8 mouse cellular contexts compared by ENCODE assay signal in genomic region chr11:46251994-46252393, GRCm38 (mm10). TPM values are rescaled to one million over a fixed set of nuclear protein-coding genes. Genes with fewer than 3 reads are reported as not detected.
DNase-seq lines count a peak whose midpoint lies in the region; ATAC-seq and TF ChIP-seq lines count a peak whose summit lies in the region.

No protein-coding gene starts in this region.

- in situ Hi-C loops in ES-E14 (cut with MboI; ENCODE audit: low sequenced_read_pairs in 2 of 2, unreplicated experiment in 2 of 2): no loop called here

- WGBS in embryonic facial prominence, embryonic 11.5 days: 34% methylated on average over 7 of the region's 7 CpGs
- 36% methylated on average over 7 of the region's 7 CpGs for WGBS in hindbrain, embryonic 11.5 days

- peaks cover 0 to 11% of the 10 kb centered on the region in 2 experiments; a peak in 3 of 4 replicates for H3K4me1 ChIP-seq in ES-E14 (ENCODE audit: control insufficient read depth in 2 of 2, insufficient read depth in 2 of 2, low read length in 2 of 2, poor library complexity in 1 of 2)
- no peaks in the 10 kb centered on the region for H3K4me1 ChIP-seq in embryonic facial prominence, embryonic 11.5 days (ENCODE audit: control insufficient read depth, insufficient read depth, low read length)
- H3K4me1 ChIP-seq in hindbrain, embryonic 11.5 days (replicated peaks; ENCODE audit: control insufficient read depth, insufficient read depth, low read length): no peaks in the 10 kb centered on the region

- no peak overlapping the region for H3K4me2 ChIP-seq in embryonic facial prominence, embryonic 11.5 days (ENCODE audit: low read depth, low read length)
- H3K4me2 ChIP-seq in hindbrain, embryonic 11.5 days (replicated peaks; ENCODE audit: low read depth, low read length): no peak overlapping the region

- no peak overlapping the region for H3K4me3 ChIP-seq in ES-E14 (ENCODE audit: insufficient read depth in 1 of 2, low read depth in 1 of 2, low read length in 2 of 2, poor library complexity in 1 of 2, severe bottlenecking in 1 of 2)
- no peak overlapping the region for H3K4me3 ChIP-seq in embryonic facial prominence, embryonic 11.5 days (ENCODE audit: low read depth, low read length)
- no peak overlapping the region for H3K4me3 ChIP-seq in hindbrain, embryonic 11.5 days (ENCODE audit: low read depth, low read length)

- ATAC-seq in embryonic facial prominence, embryonic 11.5 days (replicated peaks; ENCODE audit: insufficient number of reproducible peaks, low FRiP score, low TSS enrichment, low read depth): 0 out of 2 replicates have a peak, but pooled peaks have one; percentile 34
- peak; percentile 45 for ATAC-seq in hindbrain, embryonic 11.5 days (ENCODE audit: low FRiP score)

- peaks cover 2% of the 10 kb centered on the region; the same call in 1 of the 2 replicates for H3K36me3 ChIP-seq in ES-E14 (ENCODE audit: control insufficient read depth, insufficient read depth, low read length, poor library complexity, severe bottlenecking)
- no peaks in the 10 kb centered on the region; the same call in 1 of the 2 replicates for H3K36me3 ChIP-seq in embryonic facial prominence, embryonic 11.5 days (replicated peaks; ENCODE audit: control insufficient read depth, insufficient read depth, low read depth, low read length)
- 0 out of 2 replicates have a peak, but pooled peaks cover 3% of the 10 kb centered on the region for H3K36me3 ChIP-seq in hindbrain, embryonic 11.5 days (ENCODE audit: control insufficient read depth, insufficient read depth, low read length)

- peak; percentile 47 for DNase-seq in ES-E14 (ENCODE audit: low read depth, low spot score)
- DNase-seq in adrenal gland, postnatal 25 days: peak; percentile 68
- DNase-seq in embryonic facial prominence, embryonic 11.5 days (ENCODE audit: low spot score): peak; percentile 73
- DNase-seq in hindbrain, embryonic 11.5 days (ENCODE audit: low spot score): peak; percentile 65
- DNase-seq in layer of hippocampus, postnatal 36 days: peak; percentile 59 to 66
- peak; percentile 65 for DNase-seq in mesoderm, embryonic 11.5 days (ENCODE audit: low read depth, low spot score)
- DNase-seq in right cerebral cortex, postnatal 36 days (ENCODE audit: low spot score in 2 of 2): peak; percentile 54 to 57
- no peak for DNase-seq in yolk sac, embryonic 10.5 days (ENCODE audit: low spot score)

- H3K9ac ChIP-seq in ES-E14 (ENCODE audit: insufficient read depth, low read depth, low read length, poor library complexity, severe bottlenecking): no peak overlapping the region
- no peak overlapping the region for H3K9ac ChIP-seq in embryonic facial prominence, embryonic 11.5 days (replicated peaks; ENCODE audit: low read length)
- H3K9ac ChIP-seq in hindbrain, embryonic 11.5 days (ENCODE audit: low read depth, low read length): no peak overlapping the region

- no peaks in the 10 kb centered on the region for H3K27me3 ChIP-seq in embryonic facial prominence, embryonic 11.5 days (ENCODE audit: control insufficient read depth, insufficient read depth, low read length)
- no peaks in the 10 kb centered on the region for H3K27me3 ChIP-seq in hindbrain, embryonic 11.5 days (ENCODE audit: control insufficient read depth, insufficient read depth, low read length)

- no peaks in the 10 kb centered on the region for H3K9me3 ChIP-seq in ES-E14 (ENCODE audit: control insufficient read depth, insufficient read depth, low read depth, low read length)
- H3K9me3 ChIP-seq in embryonic facial prominence, embryonic 11.5 days (replicated peaks; ENCODE audit: control insufficient read depth, low read length): no peaks in the 10 kb centered on the region
- no peaks in the 10 kb centered on the region for H3K9me3 ChIP-seq in hindbrain, embryonic 11.5 days (ENCODE audit: control insufficient read depth, low read length)

- no peak overlapping the region for H3K27ac ChIP-seq in ES-E14 (ENCODE audit: insufficient read depth, low read depth, low read length, poor library complexity, severe bottlenecking)
- H3K27ac ChIP-seq in embryonic facial prominence, embryonic 11.5 days (replicated peaks; ENCODE audit: low read depth, low read length): no peak overlapping the region
- H3K27ac ChIP-seq in hindbrain, embryonic 11.5 days (ENCODE audit: low read depth, low read length): no peak overlapping the region

TF ChIP-seq in ES-E14, 5 proteins besides CTCF, POLR2A, EP300 and RAD21:
- no peak for TF ChIP-seq MAFK (IDR thresholded peaks at IDR 0.05; ENCODE audit: insufficient read depth, low read depth, low read length)
- no peak for TF ChIP-seq HCFC1 (IDR thresholded peaks at IDR 0.05; ENCODE audit: borderline replicate concordance, insufficient read depth, low read length)
- TF ChIP-seq ZNF384 (IDR thresholded peaks at IDR 0.05; ENCODE audit: low read depth, low read length): no peak
- TF ChIP-seq CHD2 (IDR thresholded peaks at IDR 0.05; ENCODE audit: low read depth, low read length): no peak
- no peak for TF ChIP-seq ZC3H11A (IDR thresholded peaks at IDR 0.05; ENCODE audit: borderline replicate concordance, low read depth, low read length)

RNA-seq across cellular contexts. Expression of gene Fndc9, which starts 16.7 kb away (rescaled TPM):
- total RNA-seq in ES-E14 (2012; rRNA removed): 0.48 and 0.67 TPM in 2 replicates
- total RNA-seq in adrenal gland, postnatal 25 days (2021): not detected in 2 replicates
- 0.24 and 0.26 TPM in 2 replicates for polyA plus RNA-seq in embryonic facial prominence, embryonic 11.5 days (2014; fragmentation: Nextera tagmentation; extraction: Ambion mirVana)
- 0.68 and 1.0 TPM in 2 replicates for polyA plus RNA-seq in hindbrain, embryonic 11.5 days (2014; fragmentation: Nextera tagmentation; extraction: Ambion mirVana)
- total RNA-seq in layer of hippocampus, postnatal 36 days (2021): 1 to 10 TPM in 1 of 2 experiments, under 1 TPM in 1; 0.92 to 1.3 TPM
